Mouse (Mus musculus) thymus, adult 2 months (tissue): ENCODE results near the gene Mdh1b.

Source experiments
- CTCF ChIP-seq: fragments of 200-500 bp; IDR thresholded peaks from 2 replicates; pipeline ENCODE4 v1.5.1; 2012; ENCODE audit warnings: mild to moderate bottlenecking, control low read depth, low read length, moderate library complexity, borderline replicate concordance; ENCODE audit not compliant: control insufficient read depth, poor library complexity, insufficient read depth; ENCODE audit errors: extremely low read depth
- POLR2A ChIP-seq: fragments of 200-500 bp; IDR thresholded peaks from 2 replicates; pipeline ENCODE4 v1.6.1; 2012; ENCODE audit warnings: mild to moderate bottlenecking, low read length, control low read depth, moderate library complexity; ENCODE audit not compliant: control insufficient read depth, poor library complexity, insufficient read depth; ENCODE audit errors: extremely low read depth

DNA sequence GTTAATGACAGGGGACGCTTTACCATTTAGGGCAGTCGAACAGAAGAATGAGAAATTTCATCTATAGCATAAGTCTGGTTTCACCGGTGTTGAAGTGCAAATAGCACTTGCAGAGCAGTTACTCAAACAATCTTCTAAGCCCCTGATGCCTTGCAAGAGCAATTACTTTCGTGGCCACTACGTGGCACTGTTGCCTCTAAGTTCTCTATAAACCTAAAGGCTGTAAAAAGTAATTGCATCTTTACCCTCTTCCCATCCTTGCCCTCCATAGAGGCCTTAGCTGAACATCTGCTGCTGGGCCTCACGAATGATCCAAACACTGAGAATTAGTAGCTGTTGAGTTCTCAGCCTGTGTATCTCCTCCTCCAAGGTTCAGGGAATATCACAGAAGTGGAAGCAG, 72.1 kb downstream of the Mdh1b start:
- TF ChIP-seq CTCF (no peak), POLR2A (no peak)
